Mouse (Mus musculus) left cerebral cortex, postnatal 14 days (tissue): ENCODE measurements around the gene Mgst3. TPM values are rescaled to one million over a fixed set of nuclear protein-coding genes. Genes with fewer than 3 reads are reported as not detected.
A peak's percentile ranks its signal among the peaks of the same experiment; 100 is the strongest.

ENCODE experiments used
- DNase-seq, 2 experiments: peaks; one replicate each; pipeline ENCODE4 v3.0.0; 2021 to 2022; ENCODE audit warnings: low spot score in 2 of 2, mixed read lengths in 1 of 2
- intact Hi-C: fragments of 180-260 bp; cut with DNase I; formaldehyde crosslinking; loops from one replicate; pipeline ENCODE4 v1.15.1; 2025
- total RNA-seq, 2 experiments: library from RNA; stranded (reverse); gene quantifications; 2 replicates each; pipeline ENCODE4 v1.2.3; 2021

Mgst3 gene
- total RNA-seq, 2 experiments from 2014 or later, result 152 to 157 TPM

DNA sequence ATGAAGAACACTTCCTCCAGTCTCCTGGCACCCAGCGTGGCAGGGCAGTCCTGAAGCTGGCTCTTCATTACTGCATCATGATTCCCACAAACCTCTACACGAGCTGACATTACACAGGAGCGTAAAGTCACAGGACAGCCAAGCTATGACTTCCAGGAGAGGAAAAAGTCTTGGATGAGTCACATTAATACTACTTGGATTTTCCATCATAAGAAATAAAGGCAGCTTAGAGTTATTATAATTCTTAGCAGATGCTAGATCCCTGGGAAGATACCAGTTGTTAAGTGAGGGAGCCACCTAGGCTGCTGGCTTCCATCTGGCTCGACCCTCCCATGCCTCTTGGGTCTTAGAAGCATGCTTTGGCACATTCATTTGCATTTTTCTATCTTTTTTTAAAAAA is 3.3 kb downstream of the Mgst3 start:
- intact Hi-C loops, result no loop called here
- no peak for DNase-seq

DNA sequence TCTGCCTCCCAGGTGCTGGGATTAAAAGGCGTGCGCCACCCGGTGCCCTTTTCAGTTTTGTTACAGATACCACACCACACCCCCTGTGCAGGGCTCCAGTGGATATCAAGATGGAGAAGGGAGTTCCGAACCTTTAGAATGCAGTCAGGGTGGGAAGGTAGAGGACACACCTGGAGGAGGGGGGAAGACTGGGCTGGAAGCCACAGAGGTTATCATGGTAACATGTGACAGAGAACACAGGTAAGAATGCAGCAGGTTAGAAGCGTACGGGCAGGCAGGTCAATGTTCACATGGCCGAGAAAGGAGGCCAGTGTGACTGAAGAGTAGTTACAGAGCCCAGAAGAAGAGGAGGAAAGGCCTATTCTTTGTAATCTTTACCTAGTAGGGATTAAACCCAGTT is 4.1 kb downstream of the Mgst3 start:
- intact Hi-C loops, result no loop called here
- DNase-seq, result no peak

DNA sequence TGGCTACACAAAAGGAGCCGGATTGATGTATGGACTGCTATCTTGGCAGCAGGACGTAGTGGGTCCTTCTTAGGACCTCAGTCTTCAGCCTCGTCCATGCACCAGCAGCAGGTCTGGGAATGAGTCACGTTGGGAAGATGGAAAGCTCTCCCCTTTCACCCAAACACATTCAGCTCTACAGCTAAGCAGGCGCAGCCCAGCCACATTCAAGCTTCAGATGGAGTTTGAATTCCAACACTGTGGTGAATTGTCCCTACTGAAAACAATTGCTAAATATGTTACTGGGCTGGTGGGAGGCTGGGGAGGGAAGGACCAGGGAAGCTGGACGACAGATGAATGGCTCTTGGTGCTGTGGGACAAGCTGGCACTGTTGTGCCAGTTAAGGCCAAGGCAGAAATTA is 5.1 kb downstream of the Mgst3 start:
- DNase-seq, result no peak
- intact Hi-C loops, result no loop called here

DNA sequence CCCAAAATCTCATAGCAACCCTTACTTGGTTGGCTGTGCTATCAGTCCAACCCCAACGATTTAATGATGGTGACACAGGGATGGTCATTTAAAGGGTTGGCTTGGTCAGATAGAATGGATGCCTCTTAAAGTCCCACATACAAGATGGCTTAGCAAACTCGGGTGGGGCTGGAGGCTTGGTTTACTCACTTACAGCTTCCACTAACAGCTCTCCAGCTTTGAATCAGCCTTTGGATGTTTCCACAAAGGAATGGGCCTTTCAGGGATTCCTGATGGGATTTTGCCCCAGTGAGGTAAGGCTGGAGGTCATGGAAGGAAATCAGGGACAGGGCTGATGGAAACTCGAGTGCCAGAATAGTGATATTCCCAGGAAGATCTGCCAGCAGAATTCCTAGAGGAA is 5.8 kb downstream of the Mgst3 start:
- no peak for DNase-seq
- intact Hi-C loops, result no loop called here

DNA sequence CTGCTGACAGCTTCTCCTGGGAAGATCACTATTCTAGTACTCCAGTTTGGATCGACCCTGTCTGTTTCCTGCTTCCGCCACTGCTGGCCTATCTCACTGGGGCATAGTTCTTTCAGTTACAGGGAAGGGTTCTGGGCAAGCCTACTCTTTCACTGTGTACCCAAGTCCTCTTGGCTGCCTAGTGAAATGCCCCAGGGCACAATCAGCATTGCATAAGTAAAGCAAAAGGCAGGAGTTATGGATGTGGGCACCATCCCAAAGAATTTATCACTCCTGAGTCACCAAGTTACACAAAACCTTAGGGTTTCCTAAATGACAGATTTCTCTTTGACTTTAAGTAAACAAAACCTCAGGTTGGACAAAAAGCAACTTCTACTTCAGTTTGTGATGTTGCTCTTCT is 6.3 kb downstream of the Mgst3 start:
- intact Hi-C loops, result no loop called here
- DNase-seq, result no peak

DNA sequence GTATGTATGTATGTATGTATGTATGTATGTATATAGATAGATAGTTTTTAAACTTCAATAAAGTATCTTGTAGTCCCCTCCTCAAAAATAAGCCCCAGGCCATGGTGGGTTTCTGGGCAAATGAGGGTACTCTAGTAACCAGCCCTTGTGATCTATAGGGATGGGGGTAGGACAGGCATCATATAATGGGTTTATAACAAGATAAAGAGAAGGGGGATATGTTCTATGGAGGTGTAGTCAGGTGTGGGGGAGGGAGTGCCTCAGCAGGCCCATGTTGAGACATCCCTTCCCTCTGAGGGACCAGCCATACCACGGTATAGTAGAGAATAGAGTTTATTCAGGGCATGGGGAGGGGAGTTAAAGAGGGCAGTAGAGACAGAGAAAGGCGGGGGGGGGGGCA is 7.2 kb downstream of the Mgst3 start:
- no peak for DNase-seq
- intact Hi-C loops, result no loop called here

DNA sequence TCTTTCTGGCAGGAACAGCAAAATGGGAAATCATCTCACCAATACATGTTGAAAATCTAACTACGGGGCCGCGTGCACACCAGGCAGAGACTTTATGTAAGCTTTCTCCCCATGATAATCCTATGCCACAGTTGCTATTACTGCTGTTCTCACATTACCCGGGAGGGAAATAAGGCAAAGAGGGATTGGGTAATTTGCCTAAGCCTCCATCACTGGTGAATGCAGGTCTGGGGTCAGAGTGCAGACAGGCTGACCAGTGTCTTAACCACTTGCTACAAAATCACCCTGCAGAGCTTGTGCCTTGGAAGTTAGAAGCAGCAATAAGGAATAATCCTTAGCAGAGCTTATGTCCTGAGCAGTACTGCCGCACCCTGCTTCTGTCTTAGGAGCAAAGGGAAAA is 8.0 kb downstream of the Mgst3 start:
- intact Hi-C loops, result no loop called here
- DNase-seq, result no peak

DNA sequence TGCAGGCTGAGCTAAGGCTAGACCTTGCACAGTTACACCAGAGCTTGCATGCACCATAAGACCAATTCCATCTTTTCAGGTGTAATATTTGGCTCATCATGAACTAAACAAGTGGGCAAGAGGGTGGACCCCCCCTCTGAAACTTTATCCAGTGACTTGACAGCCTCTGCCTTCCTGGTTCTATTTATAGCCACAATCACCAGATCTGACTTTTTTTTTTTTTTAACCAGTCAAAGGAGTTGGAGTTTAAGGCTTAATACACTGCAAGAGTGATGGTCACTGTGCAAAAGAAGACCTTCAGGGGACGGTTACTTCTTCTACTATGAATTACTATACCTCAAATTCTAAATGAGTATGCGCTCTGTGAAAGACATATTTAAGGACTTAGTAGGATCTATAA is 8.4 kb downstream of the Mgst3 start:
- intact Hi-C loops, result no loop called here
- DNase-seq, result no peak

DNA sequence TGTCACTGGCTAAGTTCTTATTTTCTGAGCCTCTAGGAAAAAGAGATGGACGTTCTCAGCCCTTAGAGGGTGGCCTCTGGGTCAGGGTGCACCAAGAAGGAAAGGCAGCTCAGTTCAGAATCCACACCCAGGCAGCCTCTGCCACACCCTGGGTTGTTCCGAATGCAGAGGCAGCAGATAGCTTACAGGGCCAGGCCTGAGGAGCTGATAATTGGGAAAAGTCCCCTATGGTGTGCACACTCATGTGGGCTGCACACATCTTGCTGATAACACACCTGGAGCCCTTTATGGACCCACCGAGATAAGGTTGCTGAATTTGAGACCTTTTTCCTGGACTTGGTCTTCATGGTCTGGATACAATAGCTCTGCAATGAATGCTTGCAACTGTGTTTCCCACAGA is 9.5 kb downstream of the Mgst3 start:
- no peak for DNase-seq
- intact Hi-C loops, result no loop called here

DNA sequence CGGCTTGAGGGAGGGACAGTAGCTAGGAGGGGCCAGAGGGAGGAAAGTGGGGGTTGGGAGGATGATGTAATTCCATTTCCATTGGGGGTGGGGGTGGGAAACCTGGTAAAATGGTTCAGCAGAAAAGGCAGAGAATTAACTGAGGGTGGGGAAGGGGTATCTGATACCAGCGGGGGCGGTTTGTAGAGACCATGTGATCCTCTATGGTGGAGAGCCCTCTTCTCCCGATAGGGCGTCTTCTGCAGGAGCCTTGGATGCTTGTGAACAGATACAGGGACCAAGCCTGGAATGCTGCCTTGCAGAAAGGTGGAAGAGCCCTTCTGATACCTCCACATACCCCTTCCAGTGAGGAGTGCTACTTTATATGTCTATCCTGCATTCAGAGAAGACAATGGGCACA is 10.5 kb downstream of the Mgst3 start:
- intact Hi-C loops, result no loop called here
- no peak for DNase-seq

DNA sequence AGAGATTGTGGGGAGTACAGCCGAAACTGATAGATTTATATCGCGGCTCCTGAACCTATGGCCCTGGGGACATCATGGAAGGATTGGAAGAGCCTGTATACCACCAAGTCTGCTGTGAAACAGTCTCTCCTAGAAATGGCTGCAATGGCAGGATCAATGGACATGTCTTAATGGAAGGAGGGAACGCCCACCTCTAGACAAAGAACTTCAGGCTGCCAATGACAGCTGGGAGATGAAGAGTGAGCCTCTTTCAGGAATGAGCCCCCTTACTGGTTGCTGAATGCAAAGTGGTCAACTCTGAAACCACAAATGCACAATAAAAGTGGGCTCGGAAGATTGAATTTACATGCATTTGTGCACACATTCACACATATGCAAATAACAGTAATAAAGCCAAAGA is 10.9 kb downstream of the Mgst3 start:
- intact Hi-C loops, result no loop called here

DNA sequence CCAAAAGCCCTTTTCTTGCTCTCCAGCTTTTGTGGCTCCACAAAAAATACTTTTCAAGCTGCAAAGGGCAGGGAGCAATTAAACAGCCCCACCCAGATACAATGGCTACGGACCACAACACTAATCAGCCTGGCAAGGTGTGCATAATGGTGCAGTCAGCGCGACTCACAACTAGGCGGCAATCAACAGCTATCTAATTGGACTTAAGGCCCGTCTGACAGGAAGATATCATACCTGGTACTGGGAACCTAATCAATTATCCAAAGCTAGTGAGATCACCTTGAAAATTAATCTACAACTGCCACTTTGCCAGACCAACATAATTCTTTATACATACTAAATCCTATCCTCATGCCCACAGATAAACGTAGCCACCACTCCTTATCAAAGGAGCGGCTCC is 11.3 kb downstream of the Mgst3 start:
- no peak for DNase-seq
- intact Hi-C loops, result no loop called here

More for the DNA sequence above, 10.9 kb downstream of the Mgst3 start:
- no peak for DNase-seq

DNA sequence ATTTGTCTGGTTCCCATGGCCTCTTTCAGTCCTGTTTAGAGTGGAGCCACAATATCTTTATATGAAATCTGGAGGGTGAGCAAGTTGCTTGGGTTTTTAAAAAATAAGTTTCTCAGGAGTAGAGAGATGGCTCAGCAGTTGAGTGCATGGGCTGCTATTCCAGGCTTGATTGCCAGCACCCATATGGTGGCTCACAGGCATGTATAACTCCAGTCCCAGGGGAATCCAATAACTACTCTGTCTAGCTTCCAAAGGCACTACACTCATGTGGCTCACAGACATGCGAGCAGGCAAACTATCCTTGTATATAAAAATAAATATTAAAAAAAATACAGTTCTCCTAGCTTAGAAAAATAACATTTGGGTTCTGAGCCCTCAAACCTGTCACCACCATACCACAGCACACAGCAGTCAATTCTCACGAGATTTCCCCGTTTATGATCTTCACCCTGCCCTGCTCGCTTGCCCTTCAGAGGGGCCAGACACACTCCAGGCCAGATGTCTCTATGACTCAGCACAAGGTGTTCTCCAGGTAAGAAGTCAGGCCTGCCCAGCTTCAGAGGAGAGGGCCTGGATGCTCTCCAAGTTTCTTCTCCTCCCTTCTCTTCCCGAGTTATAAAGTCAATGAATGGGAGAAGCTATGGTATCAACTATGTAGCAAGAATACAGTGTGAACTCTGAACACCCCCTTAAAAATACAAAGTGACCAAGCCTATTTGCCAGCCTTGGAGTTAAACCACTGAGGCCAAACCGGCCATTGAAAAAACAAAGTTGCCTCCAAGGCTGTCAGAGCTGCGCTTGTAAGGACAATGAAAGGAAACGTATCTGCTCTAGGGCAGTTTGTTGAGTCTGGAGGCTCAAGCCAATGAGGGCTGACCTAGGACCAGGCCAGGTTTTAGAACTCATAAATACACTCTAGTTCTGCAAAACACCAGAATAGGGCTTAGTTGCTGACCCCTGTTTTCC is 12.3 kb downstream of the Mgst3 start:
- no peak for DNase-seq
- intact Hi-C loops, result no loop called here

DNA sequence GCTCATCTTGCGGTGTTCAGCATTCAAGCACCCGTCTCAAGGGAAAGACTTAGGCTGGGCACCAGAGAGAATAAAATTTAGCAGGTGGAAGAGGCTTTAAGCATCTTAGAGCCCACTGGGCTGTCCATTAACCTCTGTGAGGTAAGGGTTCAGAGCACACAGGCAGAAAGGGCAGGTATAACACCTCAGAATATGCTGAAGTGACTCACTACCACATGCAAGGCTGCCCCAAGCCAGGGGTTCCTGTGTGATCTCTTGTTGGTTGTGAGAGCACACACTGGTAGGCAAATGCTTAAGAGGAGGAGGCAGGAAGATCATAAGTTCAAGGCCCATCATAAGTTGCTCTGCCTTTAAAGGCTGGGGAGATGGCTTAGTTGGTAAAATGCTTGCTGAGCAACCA is 13.4 kb downstream of the Mgst3 start:
- DNase-seq, result no peak
- intact Hi-C loops, result no loop called here

DNA sequence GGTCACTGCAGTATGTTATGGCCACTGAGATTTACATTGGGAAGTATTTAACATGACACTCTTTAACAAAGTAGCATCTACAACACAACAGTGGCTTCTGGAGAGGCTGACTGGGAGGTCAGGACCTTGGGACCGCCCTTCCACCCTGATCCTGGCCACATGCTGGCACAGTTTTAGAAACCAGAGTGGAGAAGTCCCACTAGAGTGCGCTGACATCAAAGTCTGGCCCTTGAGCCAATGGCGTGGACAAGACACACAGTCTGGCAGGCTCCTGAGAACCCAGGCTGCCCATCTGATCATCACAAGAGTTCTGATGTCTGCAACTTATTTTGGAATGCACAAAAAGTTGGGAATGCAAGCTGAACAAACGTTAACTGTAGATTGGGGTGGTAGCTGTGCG is 13.9 kb downstream of the Mgst3 start:
- intact Hi-C loops, result no loop called here
- no peak for DNase-seq

DNA sequence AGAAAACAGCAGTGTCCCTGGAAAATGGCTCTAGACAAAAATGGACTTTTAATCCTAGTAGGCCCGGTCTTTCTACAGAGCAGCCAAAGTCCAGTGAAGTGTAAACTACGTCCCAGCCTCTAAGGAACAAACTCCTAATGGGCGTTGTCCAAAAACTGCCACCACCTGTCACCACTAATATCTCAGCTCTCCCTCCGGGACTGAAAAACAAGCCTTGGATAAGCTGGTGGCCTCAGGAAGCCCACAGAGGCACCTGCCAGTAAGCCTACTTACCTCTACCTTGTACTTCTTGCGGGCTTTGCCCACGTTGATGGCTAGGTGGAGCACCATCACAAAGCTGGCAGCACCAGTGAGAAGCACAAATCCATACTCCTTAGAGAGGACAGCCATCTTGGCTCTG is 15.6 kb downstream of the Mgst3 start:
- no peak for DNase-seq
- intact Hi-C loops, result no loop called here

DNA sequence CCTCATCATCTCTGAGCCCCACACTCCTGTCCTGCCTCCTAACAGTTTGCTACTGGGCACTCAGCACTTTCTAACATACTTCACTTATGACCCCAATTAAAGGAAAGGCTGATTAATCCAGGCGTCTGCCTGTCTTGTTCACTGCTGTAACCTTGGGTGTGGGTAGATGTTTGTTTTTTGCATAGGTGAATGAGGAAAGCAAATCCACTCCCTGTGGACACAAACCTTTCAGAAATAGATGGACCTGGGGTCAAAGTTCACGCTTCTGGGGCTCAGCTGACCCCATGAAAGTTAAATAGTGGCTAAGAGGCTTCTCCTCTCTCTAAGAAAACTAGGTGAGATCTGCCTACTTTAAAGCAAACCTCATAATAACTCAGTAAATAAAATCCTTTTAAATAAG is 18.7 kb downstream of the Mgst3 start:
- DNase-seq, result no peak
- intact Hi-C loops, result no loop called here

DNA sequence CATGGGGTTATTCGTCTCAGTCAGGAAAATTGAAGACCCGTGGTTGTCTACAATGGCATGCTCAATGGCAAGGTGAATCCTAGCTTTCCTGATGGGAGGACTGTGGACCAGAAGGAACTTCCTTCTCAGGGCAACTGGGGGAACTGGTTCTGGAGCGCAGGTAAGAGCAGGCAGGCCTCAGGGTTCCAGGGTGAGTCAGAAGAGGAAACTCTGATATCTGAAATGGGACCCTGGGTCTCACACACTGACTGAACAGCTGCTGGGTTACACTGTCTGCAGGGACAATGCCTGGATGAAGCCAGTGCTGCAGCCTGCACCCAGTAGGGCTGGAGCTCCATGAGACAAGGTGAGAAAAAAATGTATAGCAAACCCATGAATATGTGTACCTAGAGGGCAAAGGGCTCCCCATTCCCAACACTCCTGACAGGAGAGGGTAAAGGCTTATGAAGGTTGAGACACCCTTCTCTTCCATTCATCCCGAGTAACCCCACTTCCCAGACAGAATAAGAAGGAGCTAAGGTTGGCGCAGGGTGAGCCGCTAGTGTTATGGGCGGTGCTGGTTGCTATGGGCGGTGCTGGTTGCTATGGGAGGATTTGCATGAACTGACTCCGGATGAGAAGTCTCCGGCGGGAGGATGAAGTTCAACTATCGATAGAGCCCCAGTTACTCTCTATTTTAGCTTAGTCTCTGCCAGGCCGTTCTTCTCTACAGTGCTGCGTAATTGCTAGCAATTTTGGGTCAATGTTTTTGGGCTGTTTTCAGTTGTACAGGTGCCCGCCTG is 19.4 kb downstream of the Mgst3 start:
- intact Hi-C loops, result no loop called here
- no peak for DNase-seq

DNA sequence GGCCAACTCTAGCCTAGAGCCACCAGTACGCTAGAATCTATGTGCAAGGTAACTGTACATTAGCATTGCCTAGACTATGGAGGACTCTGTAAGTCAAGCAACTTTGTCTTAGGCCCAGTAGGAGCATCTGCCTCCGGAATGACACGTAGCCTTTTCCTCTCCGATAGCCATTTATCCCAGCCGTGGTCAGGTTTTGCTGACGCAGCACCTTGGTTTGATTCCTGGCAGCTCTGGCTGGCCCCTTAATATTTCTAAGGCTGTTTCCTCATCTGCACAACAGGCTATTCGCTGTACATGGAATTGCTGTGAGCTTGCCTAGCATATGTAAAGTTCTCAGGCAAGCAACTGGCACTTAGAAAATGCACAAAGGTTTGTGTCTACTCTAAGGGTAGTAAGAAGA is 20.9 kb downstream of the Mgst3 start:
- DNase-seq, result no peak
- intact Hi-C loops, result no loop called here

DNA sequence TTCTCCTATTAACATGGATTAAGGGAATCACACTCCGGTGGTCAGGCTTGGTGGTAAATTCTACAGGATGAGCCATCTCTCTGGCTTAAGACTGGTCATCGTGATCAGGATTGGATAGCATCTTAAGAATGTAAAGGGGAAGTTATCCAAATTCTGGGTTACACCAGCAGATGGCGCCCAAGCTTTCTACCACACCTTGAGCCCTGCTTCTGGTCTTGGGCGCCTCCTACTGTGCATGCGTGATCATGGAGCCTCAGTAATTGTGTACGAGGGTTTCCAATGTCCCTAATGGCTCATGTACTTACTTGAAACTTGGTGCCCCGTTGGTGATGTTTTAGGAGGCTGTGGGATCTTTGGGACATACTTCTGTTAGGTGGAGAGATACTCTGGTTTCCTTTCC is 23.7 kb downstream of the Mgst3 start:
- DNase-seq, result peak; percentile 88 to 94
- intact Hi-C loops, result no loop called here

DNA sequence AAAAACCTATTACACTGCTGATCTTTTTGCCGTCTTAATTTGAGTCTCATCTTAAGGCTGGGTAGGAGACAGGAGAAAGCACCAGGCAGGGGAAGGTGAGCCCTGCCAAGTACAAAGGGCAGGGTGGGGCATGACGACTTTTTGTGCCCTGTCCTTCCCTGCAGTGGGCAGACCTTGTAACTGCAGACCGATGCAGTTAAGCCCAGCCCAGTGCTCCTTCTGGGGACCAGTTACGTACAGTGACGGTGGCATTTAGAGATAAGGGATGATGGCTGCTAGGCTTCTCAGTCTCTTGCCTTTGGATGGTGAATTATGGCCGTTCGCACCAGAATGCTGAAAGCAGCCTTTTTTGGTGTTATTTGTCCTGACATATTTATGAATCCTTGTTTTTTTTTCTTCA is 25.1 kb downstream of the Mgst3 start:
- no peak for DNase-seq
- intact Hi-C loops, result no loop called here
